Mouse (Mus musculus): ENCODE results near the gene Rnf135.

DNA sequence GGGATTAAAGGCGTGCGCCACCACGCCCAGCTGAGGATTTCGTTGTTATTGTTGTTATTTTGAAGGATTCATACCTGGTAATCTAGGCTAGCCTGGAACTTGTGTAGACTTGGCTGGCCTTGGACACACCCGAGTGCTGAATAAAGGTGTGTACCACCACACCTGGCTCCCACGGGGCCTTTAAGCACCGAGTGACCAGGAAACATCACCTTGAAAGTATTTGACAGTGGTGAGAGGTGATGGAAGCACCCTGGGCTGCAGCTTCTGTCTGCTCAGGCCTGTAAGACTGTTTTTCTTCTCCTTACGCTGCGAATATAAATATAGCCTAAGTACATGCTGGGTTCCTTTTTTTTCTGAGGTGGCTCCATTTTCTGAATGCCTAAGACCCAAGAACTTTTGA, 15.5 kb upstream of the Rnf135 start:
- TF ChIP-seq POLR2AphosphoS2 (IDR thresholded peaks at IDR 0.05; ENCODE audit: low read length) (no peak), ZNF384 (IDR thresholded peaks at IDR 0.05; ENCODE audit: low read depth, low read length) (no peak), UBTF (IDR thresholded peaks at IDR 0.05; ENCODE audit: borderline replicate concordance, insufficient read depth, low read depth, low read length) (no peak), EP300 (IDR thresholded peaks at IDR 0.05; ENCODE audit: low read depth in 1 of 2, low read length in 2 of 2) (no peak), TCF12 (IDR thresholded peaks at IDR 0.05; ENCODE audit: low read depth, low read length) (no peak), MYB (IDR thresholded peaks at IDR 0.05; ENCODE audit: low read depth, low read length) (no peak), HCFC1 (IDR thresholded peaks at IDR 0.05; ENCODE audit: low read depth, low read length) (no peak), CTCF (IDR thresholded peaks at IDR 0.05 in 2 of 3, conservative IDR thresholded peaks at IDR 0.05 in 1 of 3; ENCODE audit: control insufficient read depth in 1 of 3, insufficient read depth in 1 of 3, low read depth in 2 of 3, low read length in 3 of 3, poor library complexity in 1 of 3, severe bottlenecking in 1 of 3) (no peak), POLR2A (IDR thresholded peaks at IDR 0.05; ENCODE audit: control insufficient read depth in 1 of 2, insufficient read depth in 1 of 2, low read depth in 1 of 2, low read length in 2 of 2, poor library complexity in 1 of 2) (no peak), CHD1 (IDR thresholded peaks at IDR 0.05; ENCODE audit: low read depth, low read length) (no peak), MEF2A (IDR thresholded peaks at IDR 0.05; ENCODE audit: extremely low read depth, insufficient replicate concordance, low read depth, low read length, poor library complexity, severe bottlenecking) (no peak), GATA1 (IDR thresholded peaks at IDR 0.05; ENCODE audit: low read depth, low read length) (no peak)
